Mouse (Mus musculus) lung, embryonic 15.5 days (tissue): Measurements from ENCODE around the gene Ubr1. TPM values are rescaled to one million over a fixed set of nuclear protein-coding genes. Genes with fewer than 3 reads are reported as not detected.

Source experiments
- ATAC-seq: fragments of 200-750 bp; cut with Nextera tagmentation; 2 replicates; pipeline ENCODE4 v1.8.0; 2017; ENCODE audit warnings: moderate number of reproducible peaks, borderline replicate concordance; ENCODE audit not compliant: low FRiP score, low TSS enrichment; ENCODE audit errors: extremely low read depth
- H3K27ac ChIP-seq: fragments of 300-500 bp; sonication (generic); 2 replicates; pipeline ENCODE4 v1.5.1; 2015; ENCODE audit warnings: moderate library complexity, mild to moderate bottlenecking, inconsistent platforms
- H3K27me3 ChIP-seq: fragments of 300-500 bp; sonication (generic); 2 replicates; pipeline ENCODE4 v1.6.1; 2015; ENCODE audit warnings: inconsistent platforms
- H3K36me3 ChIP-seq: fragments of 300-500 bp; sonication (generic); 2 replicates; pipeline ENCODE4 v1.6.1; 2015; ENCODE audit warnings: inconsistent platforms
- H3K4me1 ChIP-seq: fragments of 300-500 bp; sonication (generic); 2 replicates; pipeline ENCODE4 v1.6.1; 2015; ENCODE audit warnings: inconsistent platforms
- H3K4me2 ChIP-seq: fragments of 300-500 bp; sonication (generic); 2 replicates; pipeline ENCODE4 v1.6.1; 2015; ENCODE audit warnings: inconsistent platforms, mild to moderate bottlenecking, moderate library complexity
- H3K4me3 ChIP-seq: fragments of 300-500 bp; sonication (generic); 2 replicates; pipeline ENCODE4 v1.5.1; 2015; ENCODE audit warnings: mild to moderate bottlenecking, inconsistent platforms
- H3K9ac ChIP-seq: fragments of 300-500 bp; sonication (generic); 2 replicates; pipeline ENCODE4 v1.6.1; 2015; ENCODE audit warnings: inconsistent platforms
- H3K9me3 ChIP-seq: fragments of 300-500 bp; sonication (generic); 2 replicates; pipeline ENCODE4 v1.6.1; 2016; ENCODE audit warnings: inconsistent platforms
- WGBS: fragments of 180-500 bp; shearing (Covaris S2); methylation state at CpG from one replicate; pipeline ENCODE4 v1.1.7; 2015; 5-methylcytosine and 5-hydroxymethylcytosine counted together
- polyA plus RNA-seq: library from polyadenylated mRNA; unstranded; fragments of >200 nt; fragmentation: Nextera tagmentation; extraction: Ambion mirVana; gene quantifications from 2 replicates; pipeline ENCODE4 v1.2.1, GENCODE M21; 2015

Ubr1 gene
- polyA plus RNA-seq: 25.8 and 29.4 TPM in 2 replicates

- under 1% methylated on average over 35 of the region's 39 CpGs for WGBS
These were observed at the start of gene Ubr1 for GRCm38 (mm10) chr2:120970559-120971080. Gene Ubr1 (minus strand): TSS chr2:120970715.

GRCm38 (mm10) chr2:121017151-121017550 lies 46.6 kb upstream of the Ubr1 start:
- no peak for ATAC-seq
- Histone ChIP-seq H3K4me3 (no peak overlapping the region), H3K9me3 (no peaks in the 10 kb centered on the region), H3K27me3 (no peaks in the 10 kb centered on the region), H3K4me2 (no peak overlapping the region), H3K36me3 (peaks cover 15% of the 10 kb centered on the region), H3K9ac (no peak overlapping the region), H3K4me1 (no peaks in the 10 kb centered on the region), H3K27ac (no peak overlapping the region)
- WGBS: 89% methylated on average over 1 of the region's 1 CpGs

More at GRCm38 (mm10) chr2:120970559-120971080, at the start of gene Ubr1:
- peak within 1 kb of the TSS; percentile 76 for H3K27ac ChIP-seq
- H3K4me3 ChIP-seq: peak within 1 kb of the TSS; percentile 73
- no peaks in the 10 kb centered on the region for H3K36me3 ChIP-seq
- 0 out of 2 replicates have a peak, but pooled peaks cover 5% of the 10 kb centered on the region for H3K27me3 ChIP-seq
- peak within 1 kb of the TSS; percentile 69 for H3K9ac ChIP-seq
- H3K4me2 ChIP-seq: peak within 1 kb of the TSS; percentile 64
- ATAC-seq: peak; percentile 85; the same call in 1 of the 2 replicates
- peaks cover 16% of the 10 kb centered on the region; the same call in 1 of the 2 replicates for H3K4me1 ChIP-seq
- no peaks in the 10 kb centered on the region for H3K9me3 ChIP-seq

- Histone ChIP-seq H3K9ac (no peak overlapping the region), H3K9me3 (no peaks in the 10 kb centered on the region), H3K27ac (no peak overlapping the region), H3K27me3 (no peaks in the 10 kb centered on the region), H3K4me1 (no peaks in the 10 kb centered on the region), H3K4me3 (no peak overlapping the region), H3K4me2 (no peak overlapping the region), H3K36me3 (peaks cover 15% of the 10 kb centered on the region)
- no peak for ATAC-seq
- WGBS: 81% methylated on average over 9 of the region's 9 CpGs
These were observed 45.7 kb upstream of the Ubr1 start for GRCm38 (mm10) chr2:121016226-121016625.

- peaks cover 15% of the 10 kb centered on the region for H3K36me3 ChIP-seq
These were observed 45.0 kb upstream of the Ubr1 start for GRCm38 (mm10) chr2:121015507-121015906.

GRCm38 (mm10) chr2:121012676-121013075 lies 42.2 kb upstream of the Ubr1 start:
- H3K4me3 ChIP-seq: no peak overlapping the region
- H3K9ac ChIP-seq: no peak overlapping the region
- H3K4me1 ChIP-seq: peaks cover 10% of the 10 kb centered on the region; the same call in 1 of the 2 replicates
- no peaks in the 10 kb centered on the region for H3K9me3 ChIP-seq
- no peak overlapping the region for H3K4me2 ChIP-seq
- H3K27ac ChIP-seq: no peak overlapping the region
- ATAC-seq: no peak
- WGBS: 87% methylated on average over 9 of the region's 9 CpGs
- peaks cover 12% of the 10 kb centered on the region for H3K36me3 ChIP-seq
- no peaks in the 10 kb centered on the region for H3K27me3 ChIP-seq

More at GRCm38 (mm10) chr2:121015507-121015906, 45.0 kb upstream of the Ubr1 start:
- ATAC-seq: no peak
- Histone ChIP-seq H3K4me1 (no peaks in the 10 kb centered on the region), H3K4me3 (no peak overlapping the region), H3K27ac (no peak overlapping the region), H3K9ac (no peak overlapping the region), H3K4me2 (no peak overlapping the region), H3K9me3 (no peaks in the 10 kb centered on the region), H3K27me3 (no peaks in the 10 kb centered on the region)
- WGBS: 70% methylated on average over 2 of the region's 2 CpGs

- WGBS: 24% methylated on average over 5 of the region's 5 CpGs
- Histone ChIP-seq H3K4me3 (peak overlapping the region; percentile 70), H3K9me3 (no peaks in the 10 kb centered on the region), H3K9ac (peak overlapping the region; percentile 61; the same call in 1 of the 2 replicates), H3K36me3 (no peaks in the 10 kb centered on the region), H3K4me1 (peaks cover 10% of the 10 kb centered on the region; the same call in 1 of the 2 replicates), H3K4me2 (peak overlapping the region; percentile 78), H3K27me3 (no peaks in the 10 kb centered on the region), H3K27ac (no peak overlapping the region)
- ATAC-seq: no peak
These were observed 38.7 kb upstream of the Ubr1 start for GRCm38 (mm10) chr2:121009071-121009677.

- 2% methylated on average over 12 of the region's 12 CpGs for WGBS
- ATAC-seq: no peak
- Histone ChIP-seq H3K9ac (peak overlapping the region; percentile 61), H3K27me3 (no peaks in the 10 kb centered on the region), H3K9me3 (no peaks in the 10 kb centered on the region), H3K27ac (no peak overlapping the region), H3K4me1 (peaks cover 10% of the 10 kb centered on the region; the same call in 1 of the 2 replicates), H3K4me2 (peak overlapping the region; percentile 78), H3K4me3 (peak overlapping the region; percentile 70), H3K36me3 (no peaks in the 10 kb centered on the region)
These were observed 38.1 kb upstream of the Ubr1 start for GRCm38 (mm10) chr2:121008664-121009007.

- 1% methylated on average over 34 of the region's 34 CpGs for WGBS
These were observed 37.6 kb upstream of the Ubr1 start, which contains the start of gene Ccndbp1 for GRCm38 (mm10) chr2:121007925-121008663. Gene Ccndbp1 (plus strand): TSS chr2:121008403.

GRCm38 (mm10) chr2:121006986-121007385 lies 36.5 kb upstream of the Ubr1 start:
- no peak for ATAC-seq
- WGBS: 76% methylated on average over 1 of the region's 1 CpGs
- no peak overlapping the region for H3K4me3 ChIP-seq
- H3K4me2 ChIP-seq: no peak overlapping the region
- H3K27ac ChIP-seq: no peak overlapping the region
- H3K4me1 ChIP-seq: peaks cover 10% of the 10 kb centered on the region; the same call in 1 of the 2 replicates
- no peaks in the 10 kb centered on the region for H3K9me3 ChIP-seq
- H3K9ac ChIP-seq: no peak overlapping the region
- no peaks in the 10 kb centered on the region for H3K36me3 ChIP-seq
- no peaks in the 10 kb centered on the region for H3K27me3 ChIP-seq

More at GRCm38 (mm10) chr2:121007925-121008663, 37.6 kb upstream of the Ubr1 start, which contains the start of gene Ccndbp1:
- no peaks in the 10 kb centered on the region for H3K27me3 ChIP-seq
- H3K4me2 ChIP-seq: peak within 1 kb of the TSS; percentile 78
- H3K9me3 ChIP-seq: no peaks in the 10 kb centered on the region
- H3K9ac ChIP-seq: peak within 1 kb of the TSS; percentile 61
- no peak within 1 kb of the TSS for H3K27ac ChIP-seq
- H3K4me1 ChIP-seq: peaks cover 10% of the 10 kb centered on the region; the same call in 1 of the 2 replicates
- peak; percentile 97 for ATAC-seq
- peak within 1 kb of the TSS; percentile 70 for H3K4me3 ChIP-seq
- H3K36me3 ChIP-seq: no peaks in the 10 kb centered on the region

- no peak overlapping the region for H3K9ac ChIP-seq
- no peaks in the 10 kb centered on the region for H3K36me3 ChIP-seq
- no peaks in the 10 kb centered on the region for H3K9me3 ChIP-seq
- 81% methylated on average over 7 of the region's 7 CpGs for WGBS
- ATAC-seq: no peak
- H3K27ac ChIP-seq: no peak overlapping the region
- H3K4me2 ChIP-seq: no peak overlapping the region
- no peak overlapping the region for H3K4me3 ChIP-seq
- no peaks in the 10 kb centered on the region for H3K27me3 ChIP-seq
- H3K4me1 ChIP-seq: peaks cover 7% of the 10 kb centered on the region; the same call in 1 of the 2 replicates
These were observed 33.7 kb upstream of the Ubr1 start for GRCm38 (mm10) chr2:121004018-121004811.

GRCm38 (mm10) chr2:121003586-121003985 lies 33.1 kb upstream of the Ubr1 start:
- Histone ChIP-seq H3K27ac (no peak overlapping the region), H3K27me3 (no peaks in the 10 kb centered on the region), H3K9me3 (no peaks in the 10 kb centered on the region), H3K4me2 (no peak overlapping the region), H3K9ac (no peak overlapping the region), H3K4me3 (no peak overlapping the region), H3K4me1 (0 out of 2 replicates have a peak, but pooled peaks cover 3% of the 10 kb centered on the region), H3K36me3 (no peaks in the 10 kb centered on the region)
- 69% methylated on average over 2 of the region's 2 CpGs for WGBS
- ATAC-seq: no peak
